Mouse (Mus musculus) liver, postnatal 0 days (tissue): ENCODE data around the gene Trabd2b.

Source experiments
- CTCF ChIP-seq: sonication (generic); IDR thresholded peaks from 2 replicates; pipeline ENCODE4 v1.5.1; 2016; ENCODE audit warnings: antibody characterized with exemption, low read depth
- EP300 ChIP-seq: IDR thresholded peaks from 2 replicates; pipeline ENCODE4 v1.6.1; 2016; ENCODE audit warnings: antibody characterized with exemption, low read depth, mild to moderate bottlenecking

DNA sequence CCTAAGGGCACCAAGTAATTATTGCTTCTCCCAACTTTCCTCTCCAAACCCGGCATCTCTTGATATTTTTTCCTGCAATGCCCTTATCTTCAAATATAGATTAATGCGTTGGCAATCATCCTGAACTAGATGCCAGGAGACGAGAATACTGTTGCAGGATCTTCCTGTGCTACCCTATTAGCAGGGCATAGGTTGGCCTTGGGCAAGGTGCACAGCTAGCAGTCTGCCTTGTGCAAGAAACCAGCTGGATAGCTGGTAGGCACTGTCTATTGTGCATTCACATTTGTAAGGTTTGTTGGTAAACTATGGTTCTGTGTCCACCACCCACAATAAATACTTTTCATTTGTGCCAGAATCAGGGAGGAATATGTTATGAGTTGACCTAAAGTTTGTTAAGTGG lies 992 bp downstream of the Trabd2b start:
- TF ChIP-seq EP300 (no peak), CTCF (no peak)
